Mouse (Mus musculus) kidney, postnatal 0 days (tissue): ENCODE measurements around the gene Smarcd3. TPM values are rescaled to one million over a fixed set of nuclear protein-coding genes. Genes with fewer than 3 reads are reported as not detected.

Experiments used
- ATAC-seq: fragments of 200-750 bp; cut with Nextera tagmentation; replicated peaks from 2 replicates; pipeline ENCODE4 v1.8.0; 2017; ENCODE audit warnings: low read depth, moderate number of reproducible peaks, moderate TSS enrichment, moderate library complexity; ENCODE audit not compliant: low FRiP score
- DNase-seq: peaks from one replicate; pipeline ENCODE4 v3.0.0-alpha.2; 2016; ENCODE audit warnings: low spot score
- H3K27ac ChIP-seq: fragments of 300-500 bp; sonication (generic); 2 replicates; pipeline ENCODE4 v1.5.1; 2014; ENCODE audit warnings: mild to moderate bottlenecking
- H3K27me3 ChIP-seq: fragments of 300-500 bp; sonication (generic); 2 replicates; pipeline ENCODE4 v1.6.1; 2014; ENCODE audit warnings: low read length, mixed read lengths; ENCODE audit not compliant: insufficient read depth
- H3K36me3 ChIP-seq: fragments of 300-500 bp; sonication (generic); 2 replicates; pipeline ENCODE4 v1.6.1; 2014; ENCODE audit warnings: low read length, mixed read lengths; ENCODE audit not compliant: insufficient read depth
- H3K4me1 ChIP-seq: fragments of 300-500 bp; sonication (generic); replicated peaks from 2 replicates; pipeline ENCODE4 v1.6.1; 2014; ENCODE audit warnings: antibody characterized with exemption, low read length, mixed read lengths; ENCODE audit not compliant: insufficient read depth
- H3K4me2 ChIP-seq: fragments of 300-500 bp; sonication (generic); 2 replicates; pipeline ENCODE4 v1.6.1; 2014; ENCODE audit warnings: mild to moderate bottlenecking, low read length, moderate library complexity, mixed read lengths
- H3K4me3 ChIP-seq: fragments of 300-500 bp; sonication (generic); replicated peaks from 2 replicates; pipeline ENCODE4 v1.5.1; 2014; ENCODE audit warnings: low read depth, low read length
- H3K9ac ChIP-seq: fragments of 300-500 bp; sonication (generic); 2 replicates; pipeline ENCODE4 v1.6.1; 2014; ENCODE audit warnings: low read depth, low read length
- H3K9me3 ChIP-seq: fragments of 300-500 bp; sonication (generic); replicated peaks from 2 replicates; pipeline ENCODE4 v1.6.1; 2016; ENCODE audit warnings: low read length, inconsistent platforms, mixed read lengths
- CTCF ChIP-seq: IDR thresholded peaks from 2 replicates; pipeline ENCODE4 v1.5.1; 2016; ENCODE audit warnings: antibody characterized with exemption, low read depth, mild to moderate bottlenecking, moderate library complexity
- WGBS: fragments of 180-500 bp; shearing (Covaris S2); extraction: QIAGEN DNeasy Blood & Tissue Kit; methylation state at CpG from one replicate; pipeline ENCODE4 v1.1.7; 2014; 5-methylcytosine and 5-hydroxymethylcytosine counted together
- polyA plus RNA-seq: library from polyadenylated mRNA; unstranded; fragments of >200 nt; fragmentation: Nextera tagmentation; extraction: Ambion mirVana; gene quantifications from 2 replicates; pipeline ENCODE4 v1.2.1, GENCODE M21; 2015

The Smarcd3 gene
- polyA plus RNA-seq, 1 experiment from 2014 or later = 19.7 TPM

- DNase-seq = no peak
Measured at GRCm38 (mm10) chr5:24636987-24637386, 12.8 kb upstream of the Smarcd3 start.

GRCm38 (mm10) chr5:24635526-24636141, 11.4 kb upstream of the Smarcd3 start:
- DNase-seq (no peak), ATAC-seq (no peak)
- H3K9ac ChIP-seq = no peak overlapping the region
- H3K27me3 ChIP-seq = no peaks in the 10 kb centered on the region
- no peak for TF ChIP-seq CTCF
- H3K4me2 ChIP-seq = no peak overlapping the region
- H3K4me1 ChIP-seq = no peaks in the 10 kb centered on the region
- WGBS = 73% methylated on average over 6 of the region's 6 CpGs
- H3K27ac ChIP-seq = no peak overlapping the region
- H3K36me3 ChIP-seq = no peaks in the 10 kb centered on the region
- no peak overlapping the region for H3K4me3 ChIP-seq
- H3K9me3 ChIP-seq = no peaks in the 10 kb centered on the region

More at GRCm38 (mm10) chr5:24636987-24637386, 12.8 kb upstream of the Smarcd3 start:
- H3K9ac ChIP-seq = no peak overlapping the region
- no peaks in the 10 kb centered on the region for H3K36me3 ChIP-seq
- peak; percentile 48 for TF ChIP-seq CTCF
- WGBS = 82% methylated on average over 4 of the region's 4 CpGs
- ATAC-seq = no peak
- H3K27me3 ChIP-seq = no peaks in the 10 kb centered on the region
- no peaks in the 10 kb centered on the region for H3K9me3 ChIP-seq
- no peak overlapping the region for H3K4me2 ChIP-seq
- H3K4me3 ChIP-seq = no peak overlapping the region
- H3K27ac ChIP-seq = no peak overlapping the region
- H3K4me1 ChIP-seq = no peaks in the 10 kb centered on the region

DNA sequence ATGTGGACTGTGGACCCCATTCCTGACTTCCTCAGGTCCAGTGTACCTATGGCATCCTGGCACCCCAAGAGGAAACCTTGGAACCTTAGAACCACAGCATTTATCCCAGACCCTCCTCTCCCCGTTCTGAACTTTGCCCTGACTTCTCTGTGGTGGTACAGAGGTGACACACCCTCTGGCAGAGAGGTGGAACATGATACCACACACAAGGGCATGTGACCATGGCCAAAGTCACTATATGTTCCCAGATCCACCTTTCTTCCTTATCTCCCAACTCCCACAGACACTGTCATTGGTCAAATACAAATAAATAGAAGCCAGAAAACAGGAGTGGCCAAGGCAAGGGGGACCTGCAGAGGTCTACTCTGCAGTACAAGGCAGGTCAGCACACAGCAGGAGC, 10.9 kb upstream of the Smarcd3 start:
- no peak for TF ChIP-seq CTCF
- Histone ChIP-seq H3K9me3 (no peaks in the 10 kb centered on the region), H3K27me3 (no peaks in the 10 kb centered on the region), H3K27ac (no peak overlapping the region), H3K4me2 (no peak overlapping the region), H3K9ac (no peak overlapping the region), H3K36me3 (no peaks in the 10 kb centered on the region), H3K4me1 (no peaks in the 10 kb centered on the region), H3K4me3 (no peak overlapping the region)
- no peak for DNase-seq
- no peak for ATAC-seq
- WGBS = 40% methylated on average over 1 of the region's 1 CpGs

DNA sequence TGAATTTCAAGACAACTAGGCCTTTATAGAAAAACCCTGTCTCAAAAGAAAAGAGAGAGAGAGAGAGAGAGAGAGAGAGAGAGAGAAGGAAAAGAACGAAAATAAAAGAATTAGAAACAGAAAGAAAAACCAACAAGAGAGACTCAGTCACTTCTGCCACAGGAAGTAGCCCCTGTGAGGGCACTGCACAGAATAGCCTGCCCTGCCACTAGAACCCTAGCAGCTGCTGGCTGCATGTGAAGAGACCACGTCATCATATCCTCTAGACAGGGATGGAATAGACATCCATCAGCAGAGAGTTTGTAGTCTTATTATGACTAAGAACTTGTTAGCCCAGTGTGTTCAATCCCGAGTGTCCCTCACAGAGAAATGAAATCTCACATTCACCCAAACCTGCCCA, 5.5 kb upstream of the Smarcd3 start:
- no peak for DNase-seq
- Histone ChIP-seq H3K9ac (no peak overlapping the region), H3K27me3 (no peaks in the 10 kb centered on the region), H3K4me3 (no peak overlapping the region), H3K9me3 (no peaks in the 10 kb centered on the region), H3K4me1 (no peaks in the 10 kb centered on the region), H3K4me2 (no peak overlapping the region), H3K27ac (no peak overlapping the region), H3K36me3 (no peaks in the 10 kb centered on the region)
- 62% methylated on average over 3 of the region's 3 CpGs for WGBS
- no peak for TF ChIP-seq CTCF
- ATAC-seq = no peak

GRCm38 (mm10) chr5:24624822-24625120, 560 bp upstream of the Smarcd3 start:
- no peak overlapping the region for H3K27ac ChIP-seq
- H3K36me3 ChIP-seq = no peaks in the 10 kb centered on the region
- ATAC-seq (no peak), DNase-seq (no peak)
- TF ChIP-seq CTCF = no peak
- no peaks in the 10 kb centered on the region for H3K27me3 ChIP-seq
- H3K4me2 ChIP-seq = peak overlapping the region; percentile 77; the same call in 1 of the 2 replicates
- 28% methylated on average over 4 of the region's 4 CpGs for WGBS
- no peak overlapping the region for H3K9ac ChIP-seq
- H3K9me3 ChIP-seq = no peaks in the 10 kb centered on the region
- H3K4me3 ChIP-seq = no peak overlapping the region
- H3K4me1 ChIP-seq = no peaks in the 10 kb centered on the region

DNA sequence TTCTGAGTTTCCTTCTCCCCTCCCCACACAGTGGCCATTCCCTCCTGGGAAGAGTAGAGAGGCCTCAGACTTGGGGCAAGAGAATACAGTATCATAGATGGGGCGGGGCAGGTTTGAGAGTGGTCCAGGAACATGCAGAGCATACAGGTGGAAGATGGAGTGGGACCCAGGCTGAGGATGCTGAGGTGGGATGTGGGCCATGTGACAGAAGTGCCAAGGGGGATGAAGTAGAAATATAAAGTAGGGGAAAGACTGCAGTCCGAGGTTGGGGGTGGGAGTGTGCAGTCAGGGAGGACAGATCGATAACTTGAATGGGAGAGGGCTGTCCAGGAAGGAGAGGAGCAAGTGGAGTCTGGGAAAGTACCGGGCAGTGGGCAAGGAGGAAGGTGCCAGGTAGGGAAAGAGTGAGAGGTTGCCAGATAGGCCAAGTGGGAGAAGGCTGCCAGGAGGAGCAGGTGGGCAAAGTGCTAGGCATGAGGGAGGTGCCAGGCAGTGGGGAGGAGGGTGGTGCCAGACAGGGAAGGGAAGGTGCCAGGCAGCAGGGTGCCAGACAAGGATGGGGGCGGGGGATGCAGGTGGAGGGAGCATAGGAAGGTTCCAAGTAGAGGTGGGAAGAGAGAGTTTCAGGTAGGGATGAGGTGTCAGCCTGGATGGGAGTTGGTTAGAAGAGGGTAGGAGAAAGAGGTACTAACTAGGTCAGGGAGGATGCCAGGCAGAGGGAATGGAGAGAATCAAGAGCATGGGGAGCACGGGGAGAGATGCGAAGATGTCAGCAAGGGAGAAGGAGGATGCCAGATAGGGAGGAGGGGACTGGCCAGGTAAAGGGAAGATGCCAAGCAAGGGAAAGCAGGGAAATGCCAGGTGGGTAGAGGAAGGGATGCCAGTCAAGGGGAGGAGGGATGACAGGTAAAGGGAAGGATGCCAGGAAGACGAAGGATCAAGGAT, 898 bp downstream of the Smarcd3 start:
- 45% methylated on average over 8 of the region's 8 CpGs for WGBS
- Histone ChIP-seq H3K9ac (no peak overlapping the region), H3K4me2 (peak overlapping the region; percentile 77; the same call in 1 of the 2 replicates), H3K27ac (no peak overlapping the region), H3K27me3 (no peaks in the 10 kb centered on the region), H3K4me3 (no peak overlapping the region; the same call in 1 of the 2 replicates), H3K36me3 (no peaks in the 10 kb centered on the region), H3K4me1 (no peaks in the 10 kb centered on the region), H3K9me3 (no peaks in the 10 kb centered on the region)
- ATAC-seq (no peak), DNase-seq (no peak)
- no peak for TF ChIP-seq CTCF
